Mouse (Mus musculus) neural tube, embryonic 11.5 days (tissue): ENCODE data around the gene Ptprd. TPM values are rescaled to one million over a fixed set of nuclear protein-coding genes. Genes with fewer than 3 reads are reported as not detected.

ENCODE experiments used
- ATAC-seq: fragments of 200-750 bp; cut with Nextera tagmentation; 2 replicates; pipeline ENCODE4 v1.8.0; 2017; ENCODE audit warnings: moderate number of reproducible peaks, mild to moderate bottlenecking, moderate TSS enrichment, moderate library complexity; ENCODE audit not compliant: insufficient read depth, low FRiP score, low TSS enrichment
- DNase-seq: peaks from one replicate; pipeline ENCODE4 v3.0.0-alpha.2; 2015; ENCODE audit warnings: low spot score
- H3K27ac ChIP-seq: fragments of 300-500 bp; sonication (generic); 2 replicates; pipeline ENCODE4 v1.5.1; 2014; ENCODE audit warnings: low read depth, mild to moderate bottlenecking, low read length
- H3K27me3 ChIP-seq: fragments of 300-500 bp; sonication (generic); 2 replicates; pipeline ENCODE4 v1.6.1; 2014; ENCODE audit warnings: mild to moderate bottlenecking, low read length, mixed read lengths; ENCODE audit not compliant: control insufficient read depth, insufficient read depth
- H3K36me3 ChIP-seq: fragments of 300-500 bp; sonication (generic); 2 replicates; pipeline ENCODE4 v1.6.1; 2014; ENCODE audit warnings: mild to moderate bottlenecking, low read length, moderate library complexity, mixed read lengths; ENCODE audit not compliant: control insufficient read depth, insufficient read depth
- H3K4me1 ChIP-seq: fragments of 300-500 bp; sonication (generic); 2 replicates; pipeline ENCODE4 v1.6.1; 2014; ENCODE audit warnings: low read length, mixed read lengths; ENCODE audit not compliant: control insufficient read depth, insufficient read depth
- H3K4me2 ChIP-seq: fragments of 300-500 bp; sonication (generic); 2 replicates; pipeline ENCODE4 v1.6.1; 2014; ENCODE audit warnings: low read depth, mild to moderate bottlenecking, moderate library complexity
- H3K4me3 ChIP-seq: fragments of 300-500 bp; sonication (generic); 2 replicates; pipeline ENCODE4 v1.5.1; 2014; ENCODE audit warnings: low read depth, low read length
- H3K9ac ChIP-seq: fragments of 300-500 bp; sonication (generic); 2 replicates; pipeline ENCODE4 v1.6.1; 2014; ENCODE audit warnings: mild to moderate bottlenecking, low read length
- H3K9me3 ChIP-seq: fragments of 300-500 bp; sonication (generic); 2 replicates; pipeline ENCODE4 v1.6.1; 2016; ENCODE audit warnings: low read length; ENCODE audit not compliant: control insufficient read depth
- WGBS: fragments of 180-500 bp; shearing (Covaris S2); extraction: QIAGEN DNeasy Blood & Tissue Kit; methylation state at CpG from one replicate; pipeline ENCODE4 v1.1.7; 2014; 5-methylcytosine and 5-hydroxymethylcytosine counted together
- polyA plus RNA-seq: library from polyadenylated mRNA; unstranded; fragments of >200 nt; fragmentation: Nextera tagmentation; extraction: Ambion mirVana; gene quantifications from 2 replicates; pipeline ENCODE4 v1.2.1, GENCODE M21; 2014

The Ptprd gene
- polyA plus RNA-seq, 1 experiment from 2014 or later = 41.2 TPM

DNA sequence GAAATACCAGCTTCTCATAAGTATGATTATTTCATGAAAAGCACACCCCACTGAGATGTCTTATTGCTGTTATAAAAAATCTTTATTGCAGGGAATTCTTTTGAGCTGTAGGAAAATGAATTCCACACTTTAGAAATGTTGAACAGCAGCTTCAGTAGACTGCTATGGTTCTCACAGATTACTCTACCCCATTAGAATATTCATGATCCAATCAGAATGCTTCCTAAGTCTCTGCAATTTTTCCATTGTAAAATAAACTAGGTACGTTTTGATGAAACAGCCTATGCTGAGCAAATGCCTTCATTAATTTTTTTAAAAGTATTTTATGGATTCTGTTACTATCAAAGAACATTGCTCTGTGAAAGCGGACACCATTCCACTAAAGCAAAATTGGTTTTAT lies 1399.6 kb downstream of the Ptprd start:
- no peaks in the 10 kb centered on the region for H3K36me3 ChIP-seq
- no peak overlapping the region for H3K4me3 ChIP-seq
- H3K4me2 ChIP-seq = no peak overlapping the region
- no peak for ATAC-seq
- no peak overlapping the region for H3K9ac ChIP-seq
- no peak overlapping the region for H3K27ac ChIP-seq
- H3K9me3 ChIP-seq = no peaks in the 10 kb centered on the region
- no peaks in the 10 kb centered on the region for H3K4me1 ChIP-seq
- H3K27me3 ChIP-seq = no peaks in the 10 kb centered on the region
- 82% methylated on average over 2 of the region's 2 CpGs for WGBS
- DNase-seq = no peak

DNA sequence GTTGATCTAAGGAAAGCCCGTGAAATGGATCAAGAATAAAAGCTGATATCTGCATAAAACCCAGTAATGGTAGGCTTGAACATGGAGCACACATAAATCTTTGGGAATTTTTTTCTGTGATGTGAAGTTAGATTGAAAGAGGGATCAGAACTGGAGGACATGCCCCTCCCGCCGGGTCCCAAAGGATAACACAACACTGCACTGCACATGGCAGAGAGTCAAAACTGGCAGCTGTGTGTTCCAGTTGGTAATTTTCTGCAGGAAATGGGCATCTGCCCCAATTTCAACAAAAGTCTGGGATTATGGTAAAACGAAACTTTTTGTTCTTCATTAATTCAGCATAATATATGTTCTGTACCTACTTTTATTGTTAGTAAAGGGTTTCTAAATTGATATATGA lies 1409.1 kb downstream of the Ptprd start:
- Histone ChIP-seq H3K27ac (no peak overlapping the region), H3K4me3 (no peak overlapping the region), H3K4me2 (no peak overlapping the region), H3K9ac (no peak overlapping the region), H3K9me3 (no peaks in the 10 kb centered on the region), H3K27me3 (no peaks in the 10 kb centered on the region), H3K4me1 (no peaks in the 10 kb centered on the region), H3K36me3 (no peaks in the 10 kb centered on the region)
- DNase-seq (no peak), ATAC-seq (no peak)
- WGBS = 87% methylated on average over 4 of the region's 4 CpGs

GRCm38 (mm10) chr4:76798010-76799007 lies 1413.5 kb downstream of the Ptprd start:
- no peak; the same call in 1 of the 2 replicates for ATAC-seq
- H3K4me1 ChIP-seq = no peaks in the 10 kb centered on the region
- H3K9me3 ChIP-seq = no peaks in the 10 kb centered on the region
- no peak overlapping the region for H3K4me2 ChIP-seq
- H3K27ac ChIP-seq = no peak overlapping the region
- WGBS = 55% methylated on average over 9 of the region's 9 CpGs
- no peak overlapping the region for H3K9ac ChIP-seq
- H3K4me3 ChIP-seq = no peak overlapping the region
- no peaks in the 10 kb centered on the region for H3K27me3 ChIP-seq
- H3K36me3 ChIP-seq = no peaks in the 10 kb centered on the region
- peak; percentile 16 for DNase-seq

DNA sequence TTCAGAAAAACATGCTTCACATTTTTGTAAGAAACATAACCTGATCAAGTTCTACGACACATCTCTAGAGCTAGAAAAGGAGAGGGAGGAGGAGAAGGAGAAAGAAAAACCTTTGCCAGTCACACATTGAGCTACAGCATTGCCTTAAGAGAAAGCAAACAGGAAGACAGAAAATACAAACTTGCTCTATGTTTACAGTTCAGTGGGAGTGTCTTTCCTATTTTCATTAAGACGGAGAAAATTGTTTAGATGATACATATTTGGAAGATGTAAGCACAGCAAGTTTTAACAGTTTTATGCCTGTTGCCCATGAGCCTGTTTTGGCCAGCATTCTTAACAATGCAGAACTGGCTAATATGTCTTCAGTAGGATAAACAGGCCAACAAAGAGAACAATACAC lies 1426.4 kb downstream of the Ptprd start:
- Histone ChIP-seq H3K4me2 (no peak overlapping the region), H3K9me3 (no peaks in the 10 kb centered on the region), H3K27ac (no peak overlapping the region), H3K9ac (no peak overlapping the region), H3K4me1 (no peaks in the 10 kb centered on the region), H3K4me3 (no peak overlapping the region), H3K36me3 (no peaks in the 10 kb centered on the region), H3K27me3 (no peaks in the 10 kb centered on the region)
- no peak for ATAC-seq
- WGBS = 89% methylated on average over 2 of the region's 2 CpGs
- DNase-seq = no peak

DNA sequence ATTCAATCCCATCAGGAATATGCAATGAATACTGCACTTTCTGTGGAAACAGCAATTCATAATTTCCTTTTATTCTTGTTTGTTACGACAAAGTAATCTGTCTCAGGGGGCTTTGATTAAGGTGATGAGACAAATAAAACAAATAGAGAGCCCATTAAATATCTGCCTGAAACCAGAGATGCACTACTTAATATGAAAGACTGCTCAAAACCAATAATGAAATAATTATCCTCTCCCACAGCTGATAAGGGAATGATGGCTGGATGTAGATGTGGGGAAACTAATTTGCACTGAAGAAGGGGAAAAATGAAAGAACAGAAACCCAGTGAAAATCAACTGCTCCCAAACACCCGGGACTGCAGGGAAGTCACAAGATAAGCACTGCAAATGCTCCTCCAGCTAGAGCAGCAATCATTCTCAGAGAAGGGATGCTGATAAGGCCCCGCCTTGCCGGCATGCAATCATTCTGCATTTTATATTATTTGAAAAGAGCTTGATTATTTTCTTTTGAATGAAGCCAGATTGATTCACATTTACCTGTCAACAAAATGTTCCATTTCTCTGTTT lies 1432.1 kb downstream of the Ptprd start:
- Histone ChIP-seq H3K27ac (no peak overlapping the region), H3K4me3 (no peak overlapping the region), H3K36me3 (no peaks in the 10 kb centered on the region), H3K27me3 (no peaks in the 10 kb centered on the region), H3K4me2 (no peak overlapping the region), H3K4me1 (no peaks in the 10 kb centered on the region), H3K9me3 (no peaks in the 10 kb centered on the region), H3K9ac (no peak overlapping the region)
- ATAC-seq = no peak
- 81% methylated on average over 4 of the region's 4 CpGs for WGBS
- DNase-seq = no peak

DNA sequence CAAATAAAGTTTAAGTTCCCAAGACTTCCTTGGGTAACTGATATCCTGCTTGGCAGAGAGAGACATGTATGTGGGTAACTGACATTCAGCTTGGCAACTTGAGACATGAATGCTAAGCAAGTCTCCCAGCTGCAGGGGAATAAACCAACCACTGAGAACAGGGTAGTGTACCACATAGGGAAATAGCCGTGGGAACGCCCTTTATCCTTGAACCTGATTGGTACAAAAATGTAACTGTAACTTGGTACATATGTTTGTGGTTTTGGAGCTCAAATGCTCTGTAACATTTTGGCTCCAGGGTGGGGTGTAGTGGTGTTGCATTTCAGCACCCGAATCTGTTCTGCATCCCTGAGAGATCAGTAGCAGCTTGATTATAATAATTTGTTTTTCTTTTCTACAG lies 1444.8 kb downstream of the Ptprd start:
- Histone ChIP-seq H3K4me3 (no peak overlapping the region), H3K9ac (no peak overlapping the region), H3K27me3 (no peaks in the 10 kb centered on the region), H3K4me2 (no peak overlapping the region), H3K36me3 (no peaks in the 10 kb centered on the region), H3K4me1 (no peaks in the 10 kb centered on the region), H3K27ac (no peak overlapping the region), H3K9me3 (no peaks in the 10 kb centered on the region)
- no peak for DNase-seq
- ATAC-seq = no peak
- WGBS = 87% methylated on average over 3 of the region's 3 CpGs

GRCm38 (mm10) chr4:76766429-76766828 lies 1445.3 kb downstream of the Ptprd start:
- 79% methylated on average over 2 of the region's 2 CpGs for WGBS
- Histone ChIP-seq H3K9me3 (no peaks in the 10 kb centered on the region), H3K4me2 (no peak overlapping the region), H3K27ac (no peak overlapping the region), H3K36me3 (no peaks in the 10 kb centered on the region), H3K4me3 (no peak overlapping the region), H3K4me1 (no peaks in the 10 kb centered on the region), H3K9ac (no peak overlapping the region), H3K27me3 (no peaks in the 10 kb centered on the region)
- ATAC-seq (no peak), DNase-seq (no peak)

- no peak overlapping the region for H3K4me2 ChIP-seq
- 71% methylated on average over 2 of the region's 2 CpGs for WGBS
- H3K36me3 ChIP-seq = no peaks in the 10 kb centered on the region
- no peaks in the 10 kb centered on the region for H3K27me3 ChIP-seq
- no peaks in the 10 kb centered on the region for H3K9me3 ChIP-seq
- no peaks in the 10 kb centered on the region for H3K4me1 ChIP-seq
- ATAC-seq = no peak
- no peak overlapping the region for H3K27ac ChIP-seq
- H3K9ac ChIP-seq = no peak overlapping the region
- DNase-seq = no peak
- no peak overlapping the region for H3K4me3 ChIP-seq
Measured at GRCm38 (mm10) chr4:76750709-76751108, 1461.1 kb downstream of the Ptprd start.

- Histone ChIP-seq H3K27ac (no peak overlapping the region), H3K9me3 (no peaks in the 10 kb centered on the region), H3K27me3 (no peaks in the 10 kb centered on the region), H3K4me3 (no peak overlapping the region), H3K9ac (no peak overlapping the region), H3K4me1 (no peaks in the 10 kb centered on the region), H3K36me3 (no peaks in the 10 kb centered on the region), H3K4me2 (no peak overlapping the region)
- no peak for DNase-seq
- no peak for ATAC-seq
- 63% methylated on average over 1 of the region's 1 CpGs for WGBS
Measured at GRCm38 (mm10) chr4:76735831-76736230, 1475.9 kb downstream of the Ptprd start.
